Mouse (Mus musculus) forebrain, embryonic 14.5 days (tissue): Measurements from ENCODE around the gene Phf19. TPM values are rescaled to one million over a fixed set of nuclear protein-coding genes. Genes with fewer than 3 reads are reported as not detected.

Source experiments
- ATAC-seq: fragments of 200-750 bp; cut with Nextera tagmentation; 2 replicates; pipeline ENCODE4 v1.8.0; 2017; ENCODE audit warnings: mild to moderate bottlenecking, moderate library complexity
- DNase-seq: peaks from one replicate; pipeline ENCODE4 v3.0.0-alpha.2; 2015; ENCODE audit warnings: low spot score
- H3K27ac ChIP-seq: fragments of 300-500 bp; sonication (generic); 2 replicates; pipeline ENCODE4 v1.5.1; 2014; ENCODE audit warnings: low read depth, mild to moderate bottlenecking, control low read depth, low read length, moderate library complexity
- H3K27me3 ChIP-seq: fragments of 300-500 bp; sonication (generic); replicated peaks from 2 replicates; pipeline ENCODE4 v1.6.1; 2014; ENCODE audit warnings: low read length, control low read depth, mixed read lengths; ENCODE audit not compliant: control insufficient read depth, insufficient read depth
- H3K36me3 ChIP-seq: fragments of 300-500 bp; sonication (generic); 2 replicates; pipeline ENCODE4 v1.6.1; 2014; ENCODE audit warnings: low read length, control low read depth; ENCODE audit not compliant: control insufficient read depth, insufficient read depth
- H3K4me1 ChIP-seq: fragments of 300-500 bp; sonication (generic); 2 replicates; pipeline ENCODE4 v1.6.1; 2014; ENCODE audit warnings: antibody characterized with exemption, low read length, control low read depth; ENCODE audit not compliant: control insufficient read depth, insufficient read depth
- H3K4me2 ChIP-seq: fragments of 300-500 bp; sonication (generic); 2 replicates; pipeline ENCODE4 v1.6.1; 2014; ENCODE audit warnings: mild to moderate bottlenecking, control low read depth, low read length
- H3K4me3 ChIP-seq: fragments of 300-500 bp; sonication (generic); 2 replicates; pipeline ENCODE4 v1.5.1; 2014; ENCODE audit warnings: low read depth, low read length, control low read depth
- H3K9ac ChIP-seq: fragments of 300-500 bp; sonication (generic); 2 replicates; pipeline ENCODE4 v1.6.1; 2014; ENCODE audit warnings: mild to moderate bottlenecking, low read length, control low read depth, moderate library complexity
- H3K9me3 ChIP-seq: fragments of 300-500 bp; sonication (generic); replicated peaks from 2 replicates; pipeline ENCODE4 v1.6.1; 2016; ENCODE audit warnings: low read length, control low read depth, mixed read lengths; ENCODE audit not compliant: control insufficient read depth
- WGBS: fragments of 180-500 bp; shearing (Covaris S2); extraction: QIAGEN DNeasy Blood & Tissue Kit; methylation state at CpG from one replicate; pipeline ENCODE4 v1.1.7; 2014; 5-methylcytosine and 5-hydroxymethylcytosine counted together
- polyA plus RNA-seq: library from polyadenylated mRNA; unstranded; fragments of >200 nt; fragmentation: Nextera tagmentation; extraction: Ambion mirVana; gene quantifications from 2 replicates; pipeline ENCODE4 v1.2.1, GENCODE M21; 2014

The Phf19 gene
- polyA plus RNA-seq, 1 experiment from 2014 or later = 6.2 TPM

DNA sequence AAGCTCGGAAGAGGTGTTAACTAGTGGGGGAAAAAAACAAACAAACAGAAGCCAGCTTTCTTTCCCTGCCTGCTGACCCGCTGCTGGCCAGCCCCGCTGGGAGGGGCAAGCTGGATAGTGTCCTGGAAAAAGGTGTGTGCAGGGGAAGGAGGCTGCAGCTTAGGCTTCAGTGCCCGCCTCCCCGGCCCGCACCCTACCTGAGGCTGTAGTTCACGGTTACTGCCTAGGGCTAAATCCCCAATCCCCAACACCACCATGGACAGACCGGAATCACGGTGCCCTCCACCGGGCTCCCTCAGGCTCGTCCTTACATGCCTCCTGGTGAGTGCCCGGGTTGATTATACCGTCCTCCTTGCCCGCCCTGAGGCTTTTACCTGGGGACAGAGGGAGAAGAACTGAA, 39.6 kb downstream of the Phf19 start, which contains the start of gene Cutal:
Gene Cutal (plus strand): TSS at position 126 of the 400 bp plus-strand sequence.
- Histone ChIP-seq H3K4me1 (peaks cover 10% of the 10 kb centered on the region), H3K4me3 (no peak within 1 kb of the TSS), H3K27ac (no peak within 1 kb of the TSS), H3K36me3 (no peaks in the 10 kb centered on the region), H3K4me2 (no peak within 1 kb of the TSS), H3K9ac (0 out of 2 replicates have a peak within 1 kb of the TSS, but pooled peaks have one; percentile 4), H3K9me3 (no peaks in the 10 kb centered on the region), H3K27me3 (peaks cover 19% of the 10 kb centered on the region)
- ATAC-seq (no peak), DNase-seq (no peak)
- WGBS = 5% methylated on average over 14 of the region's 14 CpGs

DNA sequence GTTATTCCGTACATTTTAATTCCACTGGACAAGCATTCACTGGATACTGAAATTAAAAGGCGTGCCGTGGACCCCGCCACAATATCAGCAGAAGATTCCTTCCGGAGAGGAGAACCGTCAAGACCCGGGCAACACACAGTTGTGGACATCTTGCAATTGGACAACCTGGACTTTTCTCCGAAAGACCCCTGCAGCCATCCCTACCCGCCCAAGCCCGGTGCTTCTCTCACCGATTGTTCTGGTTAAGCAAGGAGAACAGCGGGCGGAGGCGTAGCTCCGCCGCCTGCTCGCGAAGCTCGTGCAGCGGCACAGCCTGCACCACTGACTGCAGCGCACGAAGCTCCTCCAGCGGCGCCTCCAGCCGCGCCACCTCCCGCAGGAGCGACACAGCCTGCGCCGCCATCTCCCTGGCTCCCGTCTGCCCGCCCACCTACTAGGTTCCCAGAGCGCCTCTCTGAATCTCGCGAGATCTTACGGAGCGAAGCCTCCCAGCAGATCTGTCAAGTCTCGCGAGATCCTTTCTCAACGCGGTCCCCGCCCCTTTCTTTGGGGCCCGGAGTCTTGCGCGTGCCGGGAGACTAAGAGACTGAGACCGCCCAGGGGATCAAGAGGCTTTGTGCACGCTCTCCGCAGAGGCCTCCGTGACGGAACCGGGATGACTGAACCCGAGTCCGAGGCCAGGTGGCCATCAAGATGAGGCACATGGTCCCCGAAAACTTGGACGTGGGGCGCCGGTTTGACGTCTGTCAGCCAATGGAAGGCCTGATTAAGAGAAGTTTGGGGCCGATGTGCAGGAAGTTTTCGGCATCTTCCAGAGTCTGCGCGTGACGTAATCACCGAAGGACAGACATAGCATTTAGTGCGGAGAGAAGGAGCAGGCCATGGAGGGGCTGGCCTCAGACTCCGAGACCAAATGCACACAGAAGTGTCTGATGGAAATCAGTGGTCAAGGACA, 43.0 kb downstream of the Phf19 start:
- H3K4me1 ChIP-seq = peaks cover 11% of the 10 kb centered on the region
- peak; percentile 100 for DNase-seq
- H3K4me3 ChIP-seq = peak overlapping the region; percentile 86
- ATAC-seq = peak; percentile 99
- under 1% methylated on average over 67 of the region's 67 CpGs for WGBS
- peaks cover 1% of the 10 kb centered on the region for H3K36me3 ChIP-seq
- H3K9ac ChIP-seq = peak overlapping the region; percentile 95
- H3K9me3 ChIP-seq = no peaks in the 10 kb centered on the region
- peaks cover 15% of the 10 kb centered on the region; the same call in 1 of the 2 replicates for H3K27me3 ChIP-seq
- peak overlapping the region; percentile 71 for H3K4me2 ChIP-seq
- H3K27ac ChIP-seq = peak overlapping the region; percentile 88

DNA sequence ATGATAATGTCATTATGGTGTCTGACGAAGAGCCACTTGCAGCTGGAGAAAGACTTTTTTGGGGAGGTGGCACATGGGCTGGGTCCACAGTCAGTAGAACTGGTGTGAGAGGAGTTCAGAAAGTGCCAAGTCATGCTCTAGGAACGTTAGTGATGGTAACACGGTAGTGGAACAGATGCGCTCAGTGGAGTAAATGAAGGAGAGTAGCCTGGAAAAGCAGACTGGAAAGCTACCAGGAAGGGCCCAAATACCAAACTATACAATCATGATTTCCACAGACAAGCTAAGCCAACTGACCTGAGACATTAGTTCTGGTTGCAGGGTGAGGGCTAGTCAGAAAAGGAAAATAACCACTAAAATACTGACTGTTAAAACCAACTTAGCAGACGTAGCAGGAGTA, 44.1 kb downstream of the Phf19 start:
- 35% methylated on average over 5 of the region's 5 CpGs for WGBS
- Histone ChIP-seq H3K27me3 (peaks cover 9% of the 10 kb centered on the region; the same call in 1 of the 2 replicates), H3K27ac (no peak overlapping the region), H3K9me3 (no peaks in the 10 kb centered on the region), H3K36me3 (peaks cover 13% of the 10 kb centered on the region), H3K4me2 (peak overlapping the region; percentile 71), H3K9ac (peak overlapping the region; percentile 95), H3K4me1 (peaks cover 11% of the 10 kb centered on the region), H3K4me3 (peak overlapping the region; percentile 86)
- ATAC-seq (no peak), DNase-seq (no peak)

DNA sequence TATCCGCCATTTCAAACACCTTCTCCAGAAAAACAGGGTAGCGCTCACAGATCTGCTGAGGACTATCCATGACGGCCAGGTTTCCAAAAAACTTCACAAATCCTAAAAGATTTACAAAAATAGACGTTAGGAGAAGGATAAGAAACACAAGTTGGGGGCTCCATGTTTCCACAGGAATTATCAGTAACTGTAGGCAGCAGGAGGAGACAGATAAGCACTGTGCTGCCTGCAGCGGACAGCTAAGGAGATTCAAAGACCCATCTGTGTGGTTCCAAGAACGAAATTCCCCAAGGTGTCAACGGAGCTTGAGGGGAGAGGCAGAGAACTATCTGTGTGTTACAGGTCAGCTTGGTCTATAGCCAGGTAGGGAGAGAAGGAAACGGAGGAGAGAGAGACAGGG, 56.1 kb downstream of the Phf19 start:
- no peak for ATAC-seq
- Histone ChIP-seq H3K4me1 (no peaks in the 10 kb centered on the region), H3K9ac (no peak overlapping the region), H3K27ac (no peak overlapping the region), H3K27me3 (no peaks in the 10 kb centered on the region), H3K4me2 (no peak overlapping the region), H3K9me3 (no peaks in the 10 kb centered on the region), H3K4me3 (no peak overlapping the region), H3K36me3 (peaks cover 82% of the 10 kb centered on the region)
- 94% methylated on average over 8 of the region's 8 CpGs for WGBS
- no peak for DNase-seq

DNA sequence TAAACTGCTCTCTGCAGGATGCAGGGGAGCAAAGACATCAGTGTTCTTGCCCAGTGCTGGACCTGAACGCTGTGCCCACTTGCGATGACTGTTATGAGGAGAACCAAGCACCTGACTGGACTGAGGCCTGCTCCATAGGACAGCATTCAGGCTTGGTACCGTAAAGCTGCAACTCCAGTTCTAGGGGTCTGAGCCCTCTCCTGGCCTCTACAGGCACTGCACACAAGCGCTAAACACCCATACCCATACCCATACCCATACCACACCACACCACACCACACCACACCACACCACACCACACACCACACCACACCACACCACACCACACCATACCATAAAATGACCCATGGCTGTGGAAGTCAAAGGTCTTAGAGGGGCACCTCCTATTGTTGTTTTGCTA, 58.6 kb downstream of the Phf19 start:
- Histone ChIP-seq H3K4me3 (no peak overlapping the region), H3K36me3 (peaks cover 93% of the 10 kb centered on the region), H3K27me3 (no peaks in the 10 kb centered on the region), H3K9ac (no peak overlapping the region), H3K4me2 (no peak overlapping the region), H3K4me1 (no peaks in the 10 kb centered on the region), H3K9me3 (no peaks in the 10 kb centered on the region), H3K27ac (no peak overlapping the region)
- ATAC-seq = no peak
- no peak for DNase-seq
- WGBS = 91% methylated on average over 4 of the region's 4 CpGs

DNA sequence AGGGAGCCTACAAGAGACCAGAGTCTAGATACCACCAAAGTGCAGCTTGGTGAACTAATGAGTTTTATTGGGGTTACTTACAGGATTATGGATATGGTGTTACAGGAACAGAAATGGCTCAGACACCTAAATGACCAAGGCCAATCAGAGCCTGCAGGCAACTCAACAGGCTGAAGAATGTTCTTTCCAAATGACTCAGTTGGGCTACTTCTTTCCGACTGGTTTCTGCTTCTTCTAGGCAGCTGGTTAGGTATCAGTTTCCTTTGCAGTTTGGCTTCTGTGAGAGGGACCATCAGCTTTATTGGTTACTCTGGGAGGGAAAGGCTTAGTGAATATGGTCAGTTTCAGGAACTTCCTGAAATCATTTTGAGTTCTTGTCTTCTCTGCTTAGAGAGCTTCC, 66.1 kb downstream of the Phf19 start:
- Histone ChIP-seq H3K27me3 (no peaks in the 10 kb centered on the region), H3K9me3 (no peaks in the 10 kb centered on the region), H3K27ac (no peak overlapping the region), H3K9ac (no peak overlapping the region), H3K4me1 (no peaks in the 10 kb centered on the region), H3K4me3 (no peak overlapping the region), H3K36me3 (peaks cover 27% of the 10 kb centered on the region), H3K4me2 (no peak overlapping the region)
- no peak for DNase-seq
- ATAC-seq = no peak
- 90% methylated on average over 1 of the region's 1 CpGs for WGBS

Other genes starting within 250 kb of the Phf19 start
- 100 and 105 TPM in 2 replicates for gene Gapvd1, start 158.8 kb downstream of the Phf19 start, polyA plus RNA-seq
- 384 and 454 TPM in 2 replicates for gene Hspa5, start 142.1 kb downstream of the Phf19 start, polyA plus RNA-seq
- 26.9 and 29.3 TPM in 2 replicates for gene Rabepk, start 114.1 kb downstream of the Phf19 start, polyA plus RNA-seq
- 78.6 and 78.9 TPM in 2 replicates for gene Fbxw2, start 87.7 kb downstream of the Phf19 start, polyA plus RNA-seq
- not detected in 2 replicates for gene Gm34653, start 81.0 kb downstream of the Phf19 start, polyA plus RNA-seq
- 0.08 and 0.16 TPM in 2 replicates for gene Cutal, start 39.6 kb downstream of the Phf19 start, polyA plus RNA-seq
- 120 and 129 TPM in 2 replicates for gene Psmd5, start 39.1 kb downstream of the Phf19 start, polyA plus RNA-seq
- 0.42 and 0.76 TPM in 2 replicates for gene Traf1, start 47.7 kb upstream of the Phf19 start, polyA plus RNA-seq
- 0.69 and 1.1 TPM in 2 replicates for gene Hc, start 147.4 kb upstream of the Phf19 start, polyA plus RNA-seq
- gene AI182371, start 187.5 kb upstream of the Phf19 start, polyA plus RNA-seq = 0.12 and 0.27 TPM in 2 replicates
- gene Cntrl, start 195.5 kb upstream of the Phf19 start, polyA plus RNA-seq = 14.5 and 14.9 TPM in 2 replicates